Comparison of ENCODE assay signal across 8 mouse cellular contexts in genomic region chr8:84730541-84731370, GRCm38 (mm10). TPM values are rescaled to one million over a fixed set of nuclear protein-coding genes. Genes with fewer than 3 reads are reported as not detected.
DNase-seq lines count a peak whose midpoint lies in the region; ATAC-seq and TF ChIP-seq lines count a peak whose summit lies in the region.

No protein-coding gene starts in this region.

- peak; percentile 72 for DNase-seq in cerebellum, adult 11-12 months
- DNase-seq in MEL (ENCODE audit: low read depth, low spot score) = peak; percentile 95
- DNase-seq in forebrain, postnatal 0 days = peak; percentile 30
- DNase-seq in B cell, adult 2 months = no peak

- peak overlapping the region; percentile 23 for H3K4me2 ChIP-seq in forebrain, postnatal 0 days (ENCODE audit: low read depth)
- no peak overlapping the region for H3K4me2 ChIP-seq in hindbrain, embryonic 16.5 days (ENCODE audit: low read length)
- no peak overlapping the region for H3K4me2 ChIP-seq in midbrain, embryonic 15.5 days

- TF ChIP-seq CTCF in MEL (IDR thresholded peaks at IDR 0.05 in 2 of 3, conservative IDR thresholded peaks at IDR 0.05 in 1 of 3; ENCODE audit: control insufficient read depth in 1 of 3, insufficient read depth in 1 of 3, low read depth in 2 of 3, low read length in 3 of 3, poor library complexity in 1 of 3, severe bottlenecking in 1 of 3) = no peak
- no peak for TF ChIP-seq CTCF in forebrain, postnatal 0 days (IDR thresholded peaks at IDR 0.05; ENCODE audit: low read depth)

- H3K27ac ChIP-seq in MEL (ENCODE audit: control insufficient read depth, low read depth, low read length) = peak overlapping the region; percentile 89
- H3K27ac ChIP-seq in forebrain, postnatal 0 days (ENCODE audit: low read depth, low read length) = peak overlapping the region; percentile 88
- peak overlapping the region; percentile 81 for H3K27ac ChIP-seq in hindbrain, embryonic 16.5 days (ENCODE audit: low read depth, low read length)
- peak overlapping the region; percentile 76 for H3K27ac ChIP-seq in midbrain, embryonic 15.5 days

- H3K4me1 ChIP-seq in MEL (ENCODE audit: control insufficient read depth in 1 of 2, insufficient read depth in 2 of 2, low read length in 2 of 2) = peaks cover 29 to 50% of the 10 kb centered on the region in 2 experiments
- peaks cover 29% of the 10 kb centered on the region for H3K4me1 ChIP-seq in forebrain, postnatal 0 days (ENCODE audit: insufficient read depth)
- H3K4me1 ChIP-seq in hindbrain, embryonic 16.5 days (ENCODE audit: control insufficient read depth, insufficient read depth, low read depth, low read length) = peaks cover 46% of the 10 kb centered on the region
- H3K4me1 ChIP-seq in midbrain, embryonic 15.5 days = peaks cover 41% of the 10 kb centered on the region

- H3K79me2 ChIP-seq in MEL (ENCODE audit: control insufficient read depth, insufficient read depth, low read length, poor library complexity) = peaks cover 3% of the 10 kb centered on the region; the same call in 1 of the 2 replicates

- 22% methylated on average over 9 of the region's 9 CpGs for WGBS in forebrain, postnatal 0 days
- 16% methylated on average over 9 of the region's 9 CpGs for WGBS in hindbrain, embryonic 16.5 days
- 24% methylated on average over 9 of the region's 9 CpGs for WGBS in midbrain, embryonic 15.5 days

- ATAC-seq in cerebellum, adult (ENCODE audit: insufficient number of reproducible peaks, low FRiP score, low TSS enrichment) = no peak
- ATAC-seq in forebrain, postnatal 0 days = peak; percentile 5
- peak; percentile 14; the same call in 1 of the 2 replicates for ATAC-seq in hindbrain, embryonic 16.5 days
- peak; percentile 24 for ATAC-seq in midbrain, embryonic 15.5 days (replicated peaks)
- ATAC-seq in activated CD4-positive, CD25-positive, alpha-beta regulatory T cell, adult 4 months = no peak

- TF ChIP-seq RAD21 in MEL (IDR thresholded peaks at IDR 0.05; ENCODE audit: low read depth, low read length) = no peak

- H3K4me3 ChIP-seq in MEL (ENCODE audit: control insufficient read depth in 1 of 2, insufficient read depth in 1 of 2, low read depth in 2 of 2, low read length in 2 of 2) = no peak overlapping the region
- no peak overlapping the region for H3K4me3 ChIP-seq in forebrain, postnatal 0 days (ENCODE audit: low read depth, low read length)
- no peak overlapping the region for H3K4me3 ChIP-seq in hindbrain, embryonic 16.5 days (ENCODE audit: low read length)
- H3K4me3 ChIP-seq in midbrain, embryonic 15.5 days = no peak overlapping the region

- H3K27me3 ChIP-seq in MEL (ENCODE audit: control insufficient read depth in 1 of 2, insufficient read depth in 2 of 2, low read length in 2 of 2) = no peaks in the 10 kb centered on the region
- no peaks in the 10 kb centered on the region for H3K27me3 ChIP-seq in forebrain, postnatal 0 days (ENCODE audit: insufficient read depth, low read length)
- H3K27me3 ChIP-seq in hindbrain, embryonic 16.5 days (replicated peaks; ENCODE audit: control insufficient read depth, insufficient read depth, low read length) = 0 out of 2 replicates have a peak, but pooled peaks cover 3% of the 10 kb centered on the region
- 0 out of 2 replicates have a peak, but pooled peaks cover 2% of the 10 kb centered on the region for H3K27me3 ChIP-seq in midbrain, embryonic 15.5 days (replicated peaks)

- peak; percentile 99 to 100 for TF ChIP-seq EP300 in MEL (IDR thresholded peaks at IDR 0.05; ENCODE audit: low read depth in 1 of 2, low read length in 2 of 2)

- H3K9ac ChIP-seq in MEL (ENCODE audit: control insufficient read depth, low read depth, low read length, poor library complexity, severe bottlenecking) = peak overlapping the region; percentile 63
- H3K9ac ChIP-seq in forebrain, postnatal 0 days = peak overlapping the region; percentile 39
- peak overlapping the region; percentile 29 for H3K9ac ChIP-seq in hindbrain, embryonic 16.5 days (ENCODE audit: low read depth, low read length)
- no peak overlapping the region for H3K9ac ChIP-seq in midbrain, embryonic 15.5 days

- H3K9me3 ChIP-seq in MEL (replicated peaks; ENCODE audit: insufficient read depth, low read length) = no peaks in the 10 kb centered on the region
- no peaks in the 10 kb centered on the region for H3K9me3 ChIP-seq in forebrain, postnatal 0 days (ENCODE audit: low read length)
- no peaks in the 10 kb centered on the region for H3K9me3 ChIP-seq in hindbrain, embryonic 16.5 days (ENCODE audit: control insufficient read depth, low read length)
- no peaks in the 10 kb centered on the region for H3K9me3 ChIP-seq in midbrain, embryonic 15.5 days

- peak in 1 of 2 experiments; percentile 42; a peak in 1 of 4 replicates for TF ChIP-seq POLR2A in MEL (IDR thresholded peaks at IDR 0.05; ENCODE audit: control insufficient read depth in 1 of 2, insufficient read depth in 1 of 2, low read depth in 1 of 2, low read length in 2 of 2, poor library complexity in 1 of 2)

- H3K36me3 ChIP-seq in MEL (ENCODE audit: control insufficient read depth in 1 of 2, insufficient read depth in 2 of 2, low read length in 2 of 2) = peaks cover 0 to 40% of the 10 kb centered on the region in 2 experiments; a peak in 2 of 4 replicates
- H3K36me3 ChIP-seq in forebrain, postnatal 0 days (ENCODE audit: insufficient read depth) = peaks cover 20% of the 10 kb centered on the region
- H3K36me3 ChIP-seq in hindbrain, embryonic 16.5 days (ENCODE audit: control insufficient read depth, insufficient read depth, low read length) = no peaks in the 10 kb centered on the region
- H3K36me3 ChIP-seq in midbrain, embryonic 15.5 days (replicated peaks) = no peaks in the 10 kb centered on the region

TF ChIP-seq in MEL, 35 proteins besides CTCF, POLR2A, EP300 and RAD21 (continues in another document):
- no peak for TF ChIP-seq JUND (IDR thresholded peaks at IDR 0.05; ENCODE audit: low read depth, low read length)
- peak; percentile 75 for TF ChIP-seq MAFK (IDR thresholded peaks at IDR 0.05; ENCODE audit: borderline replicate concordance, low read depth, low read length)
- TF ChIP-seq GATA1 (IDR thresholded peaks at IDR 0.05; ENCODE audit: low read depth, low read length) = peak; percentile 100
- peak; percentile 95 for TF ChIP-seq MYB (IDR thresholded peaks at IDR 0.05; ENCODE audit: low read depth, low read length)
- peak; percentile 100 for TF ChIP-seq TCF12 (IDR thresholded peaks at IDR 0.05; ENCODE audit: low read depth, low read length)
- no peak for TF ChIP-seq USF2 (IDR thresholded peaks at IDR 0.05; ENCODE audit: borderline replicate concordance in 1 of 2, insufficient read depth in 1 of 2, low read depth in 1 of 2, low read length in 2 of 2)
- TF ChIP-seq NRF1 (IDR thresholded peaks at IDR 0.05; ENCODE audit: insufficient read depth, low read depth, low read length, poor library complexity, severe bottlenecking) = no peak
- TF ChIP-seq UBTF (IDR thresholded peaks at IDR 0.05; ENCODE audit: borderline replicate concordance, insufficient read depth, low read depth, low read length) = 0 out of 2 replicates have a peak, but pooled peaks have one; percentile 32
- TF ChIP-seq MAX (IDR thresholded peaks at IDR 0.05; ENCODE audit: low read length) = peak; percentile 52

RNA-seq across cellular contexts. Expression of gene G430095P16Rik, which starts 7.9 kb away (rescaled TPM):
- 5.6 and 7.9 TPM in 2 replicates for total RNA-seq in MEL (2012; rRNA removed)
- 10 to 100 TPM in 1 of 2 experiments, not detected in 1; 17.1 TPM for polyA plus RNA-seq in MEL (2012; ENCODE audit: insufficient read depth in 1 of 2, insufficient read length in 2 of 2, low read depth in 1 of 2, low replicate concordance in 2 of 2, missing spikeins in 1 of 2)
- total RNA-seq in forebrain, postnatal 0 days (2014; rRNA removed) = not detected in 2 replicates
- 0.56 and 1.0 TPM in 2 replicates for polyA plus RNA-seq in forebrain, postnatal 0 days (2015; fragmentation: Nextera tagmentation; extraction: Ambion mirVana)
- polyA plus RNA-seq in hindbrain, embryonic 16.5 days (2015; fragmentation: Nextera tagmentation; extraction: Ambion mirVana) = 0.82 and 0.89 TPM in 2 replicates
- 0.97 and 1.8 TPM in 2 replicates for polyA plus RNA-seq in midbrain, embryonic 15.5 days (2015; fragmentation: Nextera tagmentation; extraction: Ambion mirVana)
- polyA plus RNA-seq in activated CD4-positive, CD25-positive, alpha-beta regulatory T cell, adult 4 months (2017; shearing (Covaris generic)) = 10 to 100 TPM; 20.2 to 37.5 TPM

RNA-seq across cellular contexts. Expression of gene Lyl1, which starts 29.5 kb away (rescaled TPM):
- 75.5 and 88.7 TPM in 2 replicates for total RNA-seq in MEL (2012; rRNA removed)
- 100 to 1,000 TPM; 136 to 149 TPM for polyA plus RNA-seq in MEL (2012; ENCODE audit: insufficient read depth in 1 of 2, insufficient read length in 2 of 2, low read depth in 1 of 2, low replicate concordance in 2 of 2, missing spikeins in 1 of 2)
- 2.2 and 2.7 TPM in 2 replicates for total RNA-seq in forebrain, postnatal 0 days (2014; rRNA removed)
- 2.4 and 2.5 TPM in 2 replicates for polyA plus RNA-seq in forebrain, postnatal 0 days (2015; fragmentation: Nextera tagmentation; extraction: Ambion mirVana)
- polyA plus RNA-seq in hindbrain, embryonic 16.5 days (2015; fragmentation: Nextera tagmentation; extraction: Ambion mirVana) = 2.6 and 3.2 TPM in 2 replicates
- 3.4 and 4.2 TPM in 2 replicates for polyA plus RNA-seq in midbrain, embryonic 15.5 days (2015; fragmentation: Nextera tagmentation; extraction: Ambion mirVana)
- 1 to 10 TPM in 1 of 2 experiments, under 1 TPM in 1; 0.85 to 1.2 TPM for polyA plus RNA-seq in activated CD4-positive, CD25-positive, alpha-beta regulatory T cell, adult 4 months (2017; shearing (Covaris generic))

RNA-seq across cellular contexts. Expression of gene Nacc1, which starts 43.1 kb away (rescaled TPM):
- total RNA-seq in MEL (2012; rRNA removed) = 42.5 and 45.3 TPM in 2 replicates
- polyA plus RNA-seq in MEL (2012; ENCODE audit: insufficient read depth in 1 of 2, insufficient read length in 2 of 2, low read depth in 1 of 2, low replicate concordance in 2 of 2, missing spikeins in 1 of 2) = 100 to 1,000 TPM in 1 of 2 experiments, not detected in 1; 106 TPM
- total RNA-seq in forebrain, postnatal 0 days (2014; rRNA removed) = 65.9 and 78.2 TPM in 2 replicates
- polyA plus RNA-seq in forebrain, postnatal 0 days (2015; fragmentation: Nextera tagmentation; extraction: Ambion mirVana) = 14.6 and 14.7 TPM in 2 replicates
- 12.4 and 15.5 TPM in 2 replicates for polyA plus RNA-seq in hindbrain, embryonic 16.5 days (2015; fragmentation: Nextera tagmentation; extraction: Ambion mirVana)
- 16.3 and 17.2 TPM in 2 replicates for polyA plus RNA-seq in midbrain, embryonic 15.5 days (2015; fragmentation: Nextera tagmentation; extraction: Ambion mirVana)
- polyA plus RNA-seq in activated CD4-positive, CD25-positive, alpha-beta regulatory T cell, adult 4 months (2017; shearing (Covaris generic)) = 10 to 100 TPM in 1 of 2 experiments, 1 to 10 TPM in 1; 9.4 to 12.5 TPM

RNA-seq across cellular contexts. Expression of gene Trmt1, which starts 44.6 kb away (rescaled TPM):
- 154 and 183 TPM in 2 replicates for total RNA-seq in MEL (2012; rRNA removed)
- polyA plus RNA-seq in MEL (2012; ENCODE audit: insufficient read depth in 1 of 2, insufficient read length in 2 of 2, low read depth in 1 of 2, low replicate concordance in 2 of 2, missing spikeins in 1 of 2) = 100 to 1,000 TPM in 1 of 2 experiments, not detected in 1; 221 TPM
- total RNA-seq in forebrain, postnatal 0 days (2014; rRNA removed) = 89.5 and 94.8 TPM in 2 replicates
- polyA plus RNA-seq in forebrain, postnatal 0 days (2015; fragmentation: Nextera tagmentation; extraction: Ambion mirVana) = 59.8 and 67.5 TPM in 2 replicates
- polyA plus RNA-seq in hindbrain, embryonic 16.5 days (2015; fragmentation: Nextera tagmentation; extraction: Ambion mirVana) = 66.8 and 71.2 TPM in 2 replicates
- 63.3 and 66.7 TPM in 2 replicates for polyA plus RNA-seq in midbrain, embryonic 15.5 days (2015; fragmentation: Nextera tagmentation; extraction: Ambion mirVana)
- 10 to 100 TPM; 32.6 to 49.8 TPM for polyA plus RNA-seq in activated CD4-positive, CD25-positive, alpha-beta regulatory T cell, adult 4 months (2017; shearing (Covaris generic))

Comparison
In these comparisons a context has a peak if more than half of its experiments do, and no peak if none do; other contexts are left out.
1. DNase-seq: peak in cerebellum, adult 11-12 months (single experiment), MEL (single experiment) and forebrain, postnatal 0 days (single experiment); none in B cell, adult 2 months (0 of 2).
2. ATAC-seq: peak in forebrain, postnatal 0 days (single experiment), hindbrain, embryonic 16.5 days (single experiment) and midbrain, embryonic 15.5 days (single experiment); none in cerebellum, adult (single experiment) and activated CD4-positive, CD25-positive, alpha-beta regulatory T cell, adult 4 months (single experiment).
3. RNA of gene Lyl1, which starts 29.5 kb away (polyA plus RNA-seq): 136 to 149 TPM in MEL; 3.4 to 4.2 TPM in midbrain, embryonic 15.5 days, 2.6 to 3.2 TPM in hindbrain, embryonic 16.5 days, 2.4 to 2.5 TPM in forebrain, postnatal 0 days and 0.85 to 1.2 TPM in activated CD4-positive, CD25-positive, alpha-beta regulatory T cell, adult 4 months; every median in the first group is over 10 times any median in the second.
4. Peak in every context shown above with its lines, with median percentiles within 50 percentile points of each other: H3K27ac ChIP-seq.